Mouse (Mus musculus) kidney, embryonic 14.5 days (tissue): ENCODE results near the gene Psmb1. TPM values are rescaled to one million over a fixed set of nuclear protein-coding genes. Genes with fewer than 3 reads are reported as not detected.

ENCODE experiments used
- ATAC-seq: fragments of 200-750 bp; cut with Nextera tagmentation; 2 replicates; pipeline ENCODE4 v1.8.0; 2017; ENCODE audit warnings: moderate number of reproducible peaks, mild to moderate bottlenecking, moderate TSS enrichment, moderate library complexity; ENCODE audit not compliant: low FRiP score, low TSS enrichment
- H3K27ac ChIP-seq: fragments of 300-500 bp; sonication (generic); 2 replicates; pipeline ENCODE4 v1.5.1; 2014; ENCODE audit warnings: low read depth, mild to moderate bottlenecking, low read length, moderate library complexity, mixed read lengths
- H3K27me3 ChIP-seq: fragments of 300-500 bp; sonication (generic); 2 replicates; pipeline ENCODE4 v1.6.1; 2014; ENCODE audit warnings: mild to moderate bottlenecking, low read length; ENCODE audit not compliant: control insufficient read depth, insufficient read depth
- H3K36me3 ChIP-seq: fragments of 300-500 bp; sonication (generic); 2 replicates; pipeline ENCODE4 v1.6.1; 2014; ENCODE audit warnings: low read length, mixed read lengths; ENCODE audit not compliant: control insufficient read depth, insufficient read depth
- H3K4me1 ChIP-seq: fragments of 300-500 bp; sonication (generic); 2 replicates; pipeline ENCODE4 v1.6.1; 2014; ENCODE audit warnings: low read length, mixed read lengths; ENCODE audit not compliant: control insufficient read depth, insufficient read depth
- H3K4me2 ChIP-seq: fragments of 300-500 bp; sonication (generic); replicated peaks from 2 replicates; pipeline ENCODE4 v1.6.1; 2014; ENCODE audit warnings: low read depth, mild to moderate bottlenecking, low read length
- H3K4me3 ChIP-seq: fragments of 300-500 bp; sonication (generic); 2 replicates; pipeline ENCODE4 v1.5.1; 2014; ENCODE audit warnings: mild to moderate bottlenecking, low read length
- H3K9ac ChIP-seq: fragments of 300-500 bp; sonication (generic); 2 replicates; pipeline ENCODE4 v1.6.1; 2014; ENCODE audit warnings: low read depth, mild to moderate bottlenecking, low read length, moderate library complexity
- H3K9me3 ChIP-seq: fragments of 300-500 bp; sonication (generic); 2 replicates; pipeline ENCODE4 v1.6.1; 2016; ENCODE audit warnings: low read length; ENCODE audit not compliant: control insufficient read depth
- WGBS: fragments of 180-500 bp; shearing (Covaris S2); extraction: QIAGEN DNeasy Blood & Tissue Kit; methylation state at CpG from one replicate; pipeline ENCODE4 v1.1.7; 2014; 5-methylcytosine and 5-hydroxymethylcytosine counted together
- polyA plus RNA-seq: library from polyadenylated mRNA; unstranded; fragments of >200 nt; fragmentation: Nextera tagmentation; extraction: Ambion mirVana; gene quantifications from 2 replicates; pipeline ENCODE4 v1.2.1, GENCODE M21; 2014

The Psmb1 gene
- polyA plus RNA-seq, 1 experiment from 2014 or later = 298 TPM

DNA sequence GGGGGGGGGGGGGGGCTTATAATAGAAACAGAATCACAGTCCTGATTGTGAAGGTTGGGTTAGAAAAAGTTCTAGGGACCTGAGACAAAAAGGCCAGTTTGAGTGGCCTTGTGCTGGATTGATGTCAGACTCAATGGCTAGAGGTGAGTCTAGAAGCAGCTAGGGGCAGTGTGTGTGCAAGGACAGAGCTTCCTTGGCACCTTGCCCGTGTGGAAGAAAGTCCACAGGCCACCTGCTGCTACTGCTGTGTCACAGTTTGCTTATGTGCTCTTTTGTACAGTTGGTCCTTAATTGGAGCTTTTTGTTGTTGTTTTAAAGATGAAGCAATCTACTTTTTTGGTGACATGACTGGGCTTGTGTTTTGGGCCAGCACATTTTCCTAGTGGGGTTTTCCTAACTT is 69.6 kb downstream of the Psmb1 start:
- no peaks in the 10 kb centered on the region for H3K4me1 ChIP-seq
- H3K4me3 ChIP-seq = no peak overlapping the region
- peaks cover 65% of the 10 kb centered on the region for H3K36me3 ChIP-seq
- H3K27me3 ChIP-seq = no peaks in the 10 kb centered on the region
- H3K4me2 ChIP-seq = no peak overlapping the region
- no peak overlapping the region for H3K9ac ChIP-seq
- ATAC-seq = no peak
- no peaks in the 10 kb centered on the region for H3K9me3 ChIP-seq
- no peak overlapping the region for H3K27ac ChIP-seq
- WGBS = 35% methylated on average over 1 of the region's 1 CpGs

DNA sequence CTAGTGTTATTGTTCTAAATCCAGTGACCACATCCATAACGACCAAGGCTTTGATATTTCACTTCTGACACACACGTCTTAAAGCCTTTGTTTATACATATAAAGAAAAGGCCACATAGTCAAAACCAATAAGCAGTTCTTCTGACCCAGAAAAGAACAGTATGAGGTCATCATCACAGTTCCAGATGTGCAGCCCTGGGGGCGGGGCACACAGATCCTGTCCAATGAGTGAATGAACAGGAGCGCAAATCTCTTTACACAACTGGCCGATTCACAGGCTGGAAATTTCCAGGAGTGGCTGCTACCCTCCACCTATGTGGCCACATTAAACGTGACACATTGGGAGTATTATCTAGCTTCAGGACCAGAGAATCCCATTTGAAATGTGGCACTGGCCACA is 70.1 kb downstream of the Psmb1 start:
- no peaks in the 10 kb centered on the region for H3K27me3 ChIP-seq

DNA sequence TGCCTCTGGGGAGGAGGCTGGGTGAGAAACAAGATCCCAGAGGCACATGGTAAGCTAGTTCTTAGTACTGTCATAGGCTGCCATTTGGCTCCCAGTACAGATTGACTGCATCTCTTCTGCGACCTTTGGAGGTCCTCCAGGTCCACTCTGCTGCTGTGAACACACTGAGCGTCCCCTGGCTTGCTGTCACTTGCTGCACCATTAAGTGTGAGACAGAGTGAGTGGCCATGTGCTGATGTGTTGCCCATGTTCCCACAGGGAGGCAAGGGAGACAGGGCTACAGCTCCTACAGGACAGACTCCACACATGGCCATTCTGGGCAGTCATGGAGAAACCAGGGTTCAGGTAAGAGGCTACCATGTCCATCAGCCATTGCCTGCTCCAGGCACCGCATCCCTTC is 73.6 kb downstream of the Psmb1 start:
- 51% methylated on average over 3 of the region's 3 CpGs for WGBS
- ATAC-seq = no peak
- no peak overlapping the region for H3K4me3 ChIP-seq

More for the DNA sequence above, 70.1 kb downstream of the Psmb1 start:
- ATAC-seq = no peak
- WGBS = 82% methylated on average over 6 of the region's 6 CpGs
- peaks cover 67% of the 10 kb centered on the region for H3K36me3 ChIP-seq
- H3K4me2 ChIP-seq = no peak overlapping the region
- H3K4me1 ChIP-seq = no peaks in the 10 kb centered on the region
- H3K4me3 ChIP-seq = no peak overlapping the region
- no peaks in the 10 kb centered on the region for H3K9me3 ChIP-seq
- no peak overlapping the region for H3K9ac ChIP-seq
- no peak overlapping the region for H3K27ac ChIP-seq

More for the DNA sequence above, 73.6 kb downstream of the Psmb1 start:
- H3K27me3 ChIP-seq = no peaks in the 10 kb centered on the region
- H3K4me2 ChIP-seq = no peak overlapping the region
- no peaks in the 10 kb centered on the region for H3K4me1 ChIP-seq
- H3K36me3 ChIP-seq = peaks cover 79% of the 10 kb centered on the region
- H3K9me3 ChIP-seq = no peaks in the 10 kb centered on the region
- no peak overlapping the region for H3K27ac ChIP-seq
- no peak overlapping the region for H3K9ac ChIP-seq

Other genes starting within 250 kb of the Psmb1 start
- 16.4 and 24.6 TPM in 2 replicates for gene Dll1, start 122.9 kb downstream of the Psmb1 start, polyA plus RNA-seq
- gene Fam120b, start 103.5 kb downstream of the Psmb1 start, polyA plus RNA-seq = 18.8 and 29.4 TPM in 2 replicates
- gene Tbp, start 137 bp upstream of the Psmb1 start, polyA plus RNA-seq = 64.8 and 67.8 TPM in 2 replicates
- 54.2 and 54.5 TPM in 2 replicates for gene Pdcd2, start 27.6 kb upstream of the Psmb1 start, polyA plus RNA-seq
- 1.6 TPM in 2 replicates for gene Prdm9, start 64.6 kb upstream of the Psmb1 start, polyA plus RNA-seq
- 40.5 and 49.4 TPM in 2 replicates for gene Chd1, start 205.2 kb upstream of the Psmb1 start, polyA plus RNA-seq